Mouse (Mus musculus) ES-E14 (cell line): ENCODE data around the gene Rbm43. TPM values are rescaled to one million over a fixed set of nuclear protein-coding genes. Genes with fewer than 3 reads are reported as not detected.

Source experiments
- DNase-seq: peaks from one replicate; pipeline ENCODE4 v3.0.0-alpha.2; 2013; ENCODE audit warnings: low read depth, low spot score
- H3K27ac ChIP-seq: 2 replicates; pipeline ENCODE4 v1.5.1; 2012; ENCODE audit warnings: low read depth, mild to moderate bottlenecking, low read length, moderate library complexity, mixed read lengths; ENCODE audit not compliant: poor library complexity, insufficient read depth, severe bottlenecking
- H3K36me3 ChIP-seq: 2 replicates; pipeline ENCODE4 v1.6.1; 2012; ENCODE audit warnings: mild to moderate bottlenecking, low read length, moderate library complexity, mixed read lengths; ENCODE audit not compliant: control insufficient read depth, poor library complexity, insufficient read depth, severe bottlenecking
- H3K4me1 ChIP-seq, 2 experiments: fragments of 150-350 bp in 1 of 2; sonication (generic) in 1 of 2; 2 replicates each; pipeline ENCODE4 v1.6.1; 2012; ENCODE audit warnings: low read length in 2 of 2, mild to moderate bottlenecking in 1 of 2, mixed read lengths in 1 of 2; ENCODE audit not compliant: control insufficient read depth in 2 of 2, insufficient read depth in 2 of 2, poor library complexity in 1 of 2
- H3K4me3 ChIP-seq, 2 experiments: fragments of 150-350 bp in 1 of 2; sonication (generic) in 1 of 2; 2 replicates each; pipeline ENCODE4 v1.5.1; 2012; ENCODE audit warnings: low read length in 2 of 2, low read depth in 1 of 2, mild to moderate bottlenecking in 1 of 2, mixed read lengths in 1 of 2; ENCODE audit not compliant: insufficient read depth in 1 of 2, poor library complexity in 1 of 2, severe bottlenecking in 1 of 2
- H3K9ac ChIP-seq: 2 replicates; pipeline ENCODE4 v1.6.1; 2012; ENCODE audit warnings: low read depth, mild to moderate bottlenecking, low read length, mixed read lengths; ENCODE audit not compliant: poor library complexity, insufficient read depth, severe bottlenecking
- H3K9me3 ChIP-seq: fragments of 150-350 bp; sonication (generic); 2 replicates; pipeline ENCODE4 v1.6.1; 2012; ENCODE audit warnings: low read depth, mild to moderate bottlenecking, low read length; ENCODE audit not compliant: control insufficient read depth, insufficient read depth
- CHD2 ChIP-seq: IDR thresholded peaks from 2 replicates; pipeline ENCODE4 v1.6.1; 2014; ENCODE audit warnings: mild to moderate bottlenecking, low read depth, low read length, inconsistent platforms
- HCFC1 ChIP-seq: IDR thresholded peaks from 2 replicates; pipeline ENCODE4 v1.6.1; 2012; ENCODE audit warnings: low read length, inconsistent platforms, borderline replicate concordance; ENCODE audit not compliant: insufficient read depth
- MAFK ChIP-seq: IDR thresholded peaks from 2 replicates; pipeline ENCODE4 v1.6.1; 2014; ENCODE audit warnings: mild to moderate bottlenecking, low read depth, low read length, inconsistent platforms; ENCODE audit not compliant: insufficient read depth
- ZC3H11A ChIP-seq: IDR thresholded peaks from 2 replicates; pipeline ENCODE4 v1.6.1; 2012; ENCODE audit warnings: low read depth, mild to moderate bottlenecking, inconsistent platforms, low read length, borderline replicate concordance
- ZNF384 ChIP-seq: IDR thresholded peaks from 2 replicates; pipeline ENCODE4 v1.6.1; 2012; ENCODE audit warnings: low read depth, low read length, inconsistent platforms
- in situ Hi-C, 2 experiments: fragments of 600-800 bp; cut with MboI; formaldehyde crosslinking; loops; one replicate each; pipeline ENCODE4 v1.15.1; 2025; ENCODE audit warnings: low sequenced_read_pairs in 2 of 2, inconsistent platforms in 1 of 2; ENCODE audit not compliant: unreplicated experiment in 2 of 2
- total RNA-seq: library from RNA; depleted of rRNA; stranded (reverse); fragments of 300-350 nt; gene quantifications from 2 replicates; pipeline ENCODE4 v1.2.3, GENCODE M21; 2012

Rbm43 gene
- total RNA-seq, 1 experiment = 2.9 TPM

- Histone ChIP-seq H3K36me3 (no peaks in the 10 kb centered on the region), H3K4me1 (no peaks in the 10 kb centered on the region), H3K9me3 (no peaks in the 10 kb centered on the region), H3K27ac (no peak overlapping the region), H3K9ac (peak overlapping the region; percentile 43), H3K4me3 (peak overlapping the region; percentile 32 to 49)
- DNase-seq = no peak
- no peak for TF ChIP-seq CHD2
- TF ChIP-seq ZC3H11A = no peak
- TF ChIP-seq MAFK = no peak
- TF ChIP-seq ZNF384 = no peak
- no peak for TF ChIP-seq HCFC1
- in situ Hi-C loops = no loop called here
Measured at GRCm38 (mm10) chr2:51972641-51973409, 37.9 kb upstream of the Rbm43 start.

DNA sequence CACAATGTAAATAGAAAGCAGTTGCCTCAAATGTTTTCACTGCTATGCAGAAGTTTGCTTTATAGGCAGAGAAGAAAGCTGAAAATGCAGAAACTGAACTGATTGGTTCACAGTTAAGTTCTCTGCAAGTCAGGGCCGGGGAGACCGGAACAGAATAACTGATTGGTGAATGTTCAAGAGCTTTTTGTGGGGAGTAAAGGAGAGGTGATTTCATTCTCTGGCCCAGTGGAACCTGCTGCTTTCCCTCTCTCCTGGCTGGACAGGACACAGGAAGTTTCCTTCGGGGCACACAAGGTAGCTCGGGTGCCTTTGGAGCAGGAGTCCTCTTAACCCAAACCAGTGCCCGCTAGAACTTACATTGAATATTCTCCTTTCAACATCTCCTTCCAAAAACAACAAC lies 37.2 kb upstream of the Rbm43 start:
- DNase-seq = no peak
- Histone ChIP-seq H3K36me3 (no peaks in the 10 kb centered on the region), H3K9ac (no peak overlapping the region), H3K9me3 (no peaks in the 10 kb centered on the region), H3K4me1 (no peaks in the 10 kb centered on the region), H3K4me3 (peak overlapping the region in 1 of 2 experiments; percentile 32; a peak in 1 of 4 replicates), H3K27ac (no peak overlapping the region)
- in situ Hi-C loops = no loop called here
- no peak for TF ChIP-seq ZC3H11A
- TF ChIP-seq CHD2 = no peak
- TF ChIP-seq ZNF384 = no peak
- TF ChIP-seq HCFC1 = no peak
- no peak for TF ChIP-seq MAFK

DNA sequence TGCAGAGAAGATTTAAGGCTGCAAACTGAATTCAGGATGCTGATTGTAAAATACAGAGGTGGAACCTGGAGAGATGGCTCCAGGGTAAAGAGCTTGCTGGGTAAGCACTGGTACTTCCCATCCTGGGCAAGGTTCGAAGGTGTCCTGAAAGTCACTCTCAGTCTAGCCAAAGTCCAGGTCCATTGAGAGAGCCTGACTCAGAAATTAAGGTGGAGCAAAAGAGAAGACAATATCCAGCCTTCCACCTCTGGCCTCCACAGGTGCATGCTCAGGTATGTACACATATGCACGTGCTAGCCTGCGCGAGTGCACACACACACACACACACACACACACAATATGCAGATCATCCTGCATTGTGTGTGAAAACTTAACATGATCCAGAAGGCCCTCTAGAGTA lies 35.9 kb upstream of the Rbm43 start:
- H3K9ac ChIP-seq = no peak overlapping the region
- H3K4me3 ChIP-seq = no peak overlapping the region
- H3K4me1 ChIP-seq = no peaks in the 10 kb centered on the region
- H3K9me3 ChIP-seq = no peaks in the 10 kb centered on the region
- DNase-seq = no peak
- no peak overlapping the region for H3K27ac ChIP-seq
- no peaks in the 10 kb centered on the region for H3K36me3 ChIP-seq
- in situ Hi-C loops = no loop called here
- TF ChIP-seq CHD2 = no peak
- no peak for TF ChIP-seq ZNF384
- no peak for TF ChIP-seq MAFK
- TF ChIP-seq ZC3H11A = no peak
- TF ChIP-seq HCFC1 = no peak

GRCm38 (mm10) chr2:51967288-51967687 lies 32.3 kb upstream of the Rbm43 start:
- H3K27ac ChIP-seq = no peak overlapping the region
- H3K9ac ChIP-seq = no peak overlapping the region
- no peak for TF ChIP-seq ZNF384
- no peak for TF ChIP-seq ZC3H11A
- no peak for TF ChIP-seq MAFK
- no peak for TF ChIP-seq HCFC1
- TF ChIP-seq CHD2 = no peak
- in situ Hi-C loops = no loop called here
- no peaks in the 10 kb centered on the region for H3K9me3 ChIP-seq
- H3K4me3 ChIP-seq = no peak overlapping the region
- H3K4me1 ChIP-seq = no peaks in the 10 kb centered on the region
- DNase-seq = no peak
- no peaks in the 10 kb centered on the region for H3K36me3 ChIP-seq

DNA sequence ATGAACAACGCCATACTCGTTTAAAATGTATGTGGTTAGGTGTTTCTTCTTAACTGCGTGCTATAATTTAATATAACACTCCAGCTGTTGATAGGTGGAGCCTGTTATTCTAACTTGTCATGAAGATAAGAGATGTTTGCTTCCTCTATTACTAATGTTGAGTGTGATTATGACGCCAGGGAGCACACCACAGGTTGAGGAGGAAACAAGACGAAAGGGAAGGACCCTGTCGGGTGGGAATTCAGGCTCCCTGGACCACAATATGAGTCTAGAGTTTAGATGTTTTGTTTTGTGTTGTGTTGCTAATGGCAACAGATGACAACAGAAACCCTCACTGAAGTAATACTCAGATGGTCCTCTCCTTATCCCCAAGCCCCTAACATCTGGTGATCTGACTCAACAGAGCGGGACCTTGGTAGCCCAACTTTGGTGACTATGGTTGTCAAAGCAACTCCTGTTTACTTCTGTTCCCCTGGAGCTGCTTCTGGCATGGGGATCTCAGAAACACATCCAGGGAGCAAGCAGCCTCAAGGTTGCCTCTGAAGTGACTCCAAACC lies 18.8 kb upstream of the Rbm43 start:
- H3K4me3 ChIP-seq = no peak overlapping the region
- H3K27ac ChIP-seq = no peak overlapping the region
- in situ Hi-C loops = no loop called here
- no peak for DNase-seq
- no peaks in the 10 kb centered on the region for H3K9me3 ChIP-seq
- no peak overlapping the region for H3K9ac ChIP-seq
- no peaks in the 10 kb centered on the region for H3K36me3 ChIP-seq
- TF ChIP-seq HCFC1 (no peak), ZNF384 (no peak), MAFK (no peak), ZC3H11A (no peak), CHD2 (no peak)
- H3K4me1 ChIP-seq = no peaks in the 10 kb centered on the region
